Mouse (Mus musculus) intestine, embryonic 14.5 days (tissue): Measurements from ENCODE around the gene Dusp11. TPM values are rescaled to one million over a fixed set of nuclear protein-coding genes. Genes with fewer than 3 reads are reported as not detected.
"Not testable (repeated sequence)": the region's sequence is repeated elsewhere in the genome, so short reads cannot be mapped to it uniquely, and the experiment has no call there.

Experiments
- ATAC-seq: fragments of 200-750 bp; cut with Nextera tagmentation; replicated peaks from 2 replicates; pipeline ENCODE4 v1.8.0; 2017; ENCODE audit warnings: low read depth, moderate number of reproducible peaks, moderate TSS enrichment, moderate library complexity; ENCODE audit not compliant: low FRiP score, low TSS enrichment
- DNase-seq: peaks from one replicate; pipeline ENCODE4 v3.0.0-alpha.2; 2018; ENCODE audit warnings: low spot score
- H3K27ac ChIP-seq: fragments of 300-500 bp; sonication (generic); 2 replicates; pipeline ENCODE4 v1.5.1; 2014; ENCODE audit warnings: low read depth, mild to moderate bottlenecking, control low read depth
- H3K27me3 ChIP-seq: fragments of 300-500 bp; sonication (generic); replicated peaks from 2 replicates; pipeline ENCODE4 v1.6.1; 2014; ENCODE audit warnings: low read length, control low read depth; ENCODE audit not compliant: control insufficient read depth, insufficient read depth
- H3K36me3 ChIP-seq: fragments of 300-500 bp; sonication (generic); 2 replicates; pipeline ENCODE4 v1.6.1; 2014; ENCODE audit warnings: low read length, control low read depth; ENCODE audit not compliant: control insufficient read depth, insufficient read depth
- H3K4me1 ChIP-seq: fragments of 300-500 bp; sonication (generic); replicated peaks from 2 replicates; pipeline ENCODE4 v1.6.1; 2014; ENCODE audit warnings: low read length, control low read depth, mixed read lengths; ENCODE audit not compliant: control insufficient read depth, insufficient read depth
- H3K4me2 ChIP-seq: fragments of 300-500 bp; sonication (generic); 2 replicates; pipeline ENCODE4 v1.6.1; 2014; ENCODE audit warnings: low read length
- H3K4me3 ChIP-seq: fragments of 300-500 bp; sonication (generic); 2 replicates; pipeline ENCODE4 v1.5.1; 2014; ENCODE audit warnings: low read depth, low read length, control low read depth, mixed read lengths
- H3K9ac ChIP-seq: fragments of 300-500 bp; sonication (generic); 2 replicates; pipeline ENCODE4 v1.6.1; 2014; ENCODE audit warnings: mild to moderate bottlenecking, low read length
- H3K9me3 ChIP-seq: fragments of 300-500 bp; sonication (generic); 2 replicates; pipeline ENCODE4 v1.6.1; 2016; ENCODE audit warnings: low read length, control low read depth; ENCODE audit not compliant: control insufficient read depth
- WGBS: fragments of 180-500 bp; shearing (Covaris S2); extraction: QIAGEN DNeasy Blood & Tissue Kit; methylation state at CpG from one replicate; pipeline ENCODE4 v1.1.7; 2014; 5-methylcytosine and 5-hydroxymethylcytosine counted together
- polyA plus RNA-seq: library from polyadenylated mRNA; unstranded; fragments of >200 nt; fragmentation: Nextera tagmentation; extraction: Ambion mirVana; gene quantifications from 2 replicates; pipeline ENCODE4 v1.2.1, GENCODE M21; 2014

The Dusp11 gene
- polyA plus RNA-seq, 1 experiment from 2014 or later: 42.5 TPM

- H3K4me3 ChIP-seq: no peak overlapping the region
- H3K9ac ChIP-seq: no peak overlapping the region
- DNase-seq (no peak), ATAC-seq (no peak)
- no peak overlapping the region for H3K27ac ChIP-seq
- 0 out of 2 replicates have a peak, but pooled peaks cover 3% of the 10 kb centered on the region for H3K4me1 ChIP-seq
- H3K36me3 ChIP-seq: no peaks in the 10 kb centered on the region
- no peaks in the 10 kb centered on the region for H3K27me3 ChIP-seq
- 76% methylated on average over 5 of the region's 5 CpGs for WGBS
- H3K4me2 ChIP-seq: no peak overlapping the region
- no peaks in the 10 kb centered on the region for H3K9me3 ChIP-seq
Observed at GRCm38 (mm10) chr6:85976242-85976641, 14.8 kb upstream of the Dusp11 start.

GRCm38 (mm10) chr6:85975761-85976160 lies 14.3 kb upstream of the Dusp11 start:
- Histone ChIP-seq H3K9ac (no peak overlapping the region), H3K4me1 (0 out of 2 replicates have a peak, but pooled peaks cover 3% of the 10 kb centered on the region), H3K9me3 (no peaks in the 10 kb centered on the region), H3K27ac (no peak overlapping the region), H3K4me3 (no peak overlapping the region), H3K27me3 (no peaks in the 10 kb centered on the region), H3K4me2 (no peak overlapping the region), H3K36me3 (no peaks in the 10 kb centered on the region)
- ATAC-seq (no peak), DNase-seq (no peak)
- 83% methylated on average over 1 of the region's 1 CpGs for WGBS

DNA sequence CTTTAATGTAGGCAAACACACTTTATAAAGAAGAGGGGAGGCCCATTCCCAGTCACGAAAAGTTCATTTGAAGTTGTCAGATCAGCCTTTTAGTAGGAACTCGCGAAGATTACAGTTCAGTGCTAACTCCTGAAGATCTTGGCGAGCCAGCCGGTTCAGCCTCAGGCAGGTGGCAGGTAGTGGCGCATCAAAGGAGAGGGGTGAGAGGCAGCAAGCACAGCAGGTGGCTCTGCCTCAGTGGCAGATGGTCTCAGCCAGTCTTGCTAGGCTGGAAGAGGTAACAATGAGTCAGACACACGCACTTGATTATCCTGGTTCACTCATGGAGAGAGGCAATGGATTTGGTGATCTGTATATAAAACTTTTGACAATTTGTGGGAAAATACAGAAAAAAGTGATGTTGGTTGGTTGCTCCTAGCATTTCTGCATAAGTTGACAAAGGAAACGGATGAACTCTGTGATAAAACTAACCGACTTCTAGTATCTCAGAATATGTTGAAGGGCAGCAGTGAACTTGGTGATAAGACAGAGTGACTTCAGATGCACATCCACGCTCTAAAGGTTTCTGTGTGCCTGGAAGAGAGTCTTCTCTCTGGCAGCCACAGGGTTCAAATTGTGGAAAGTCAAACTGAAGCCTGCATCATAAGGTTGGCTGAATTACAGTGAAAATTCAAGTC lies 13.6 kb upstream of the Dusp11 start:
- no peak overlapping the region for H3K4me3 ChIP-seq
- DNase-seq: no peak
- WGBS: 49% methylated on average over 10 of the region's 10 CpGs
- H3K9me3 ChIP-seq: no peaks in the 10 kb centered on the region
- H3K27me3 ChIP-seq: no peaks in the 10 kb centered on the region
- no peak for ATAC-seq
- H3K9ac ChIP-seq: no peak overlapping the region
- H3K4me1 ChIP-seq: 0 out of 2 replicates have a peak, but pooled peaks cover 3% of the 10 kb centered on the region
- H3K4me2 ChIP-seq: no peak overlapping the region
- H3K27ac ChIP-seq: no peak overlapping the region
- no peaks in the 10 kb centered on the region for H3K36me3 ChIP-seq

- Histone ChIP-seq H3K4me1 (0 out of 2 replicates have a peak, but pooled peaks cover 3% of the 10 kb centered on the region), H3K4me3 (no peak overlapping the region), H3K27ac (0 out of 2 replicates have a peak overlapping the region, but pooled peaks have one; percentile 19), H3K9me3 (no peaks in the 10 kb centered on the region), H3K9ac (no peak overlapping the region), H3K27me3 (no peaks in the 10 kb centered on the region), H3K4me2 (no peak overlapping the region), H3K36me3 (no peaks in the 10 kb centered on the region)
- ATAC-seq (no peak), DNase-seq (no peak)
- 61% methylated on average over 3 of the region's 3 CpGs for WGBS
Observed at GRCm38 (mm10) chr6:85973336-85973735, 11.9 kb upstream of the Dusp11 start.

DNA sequence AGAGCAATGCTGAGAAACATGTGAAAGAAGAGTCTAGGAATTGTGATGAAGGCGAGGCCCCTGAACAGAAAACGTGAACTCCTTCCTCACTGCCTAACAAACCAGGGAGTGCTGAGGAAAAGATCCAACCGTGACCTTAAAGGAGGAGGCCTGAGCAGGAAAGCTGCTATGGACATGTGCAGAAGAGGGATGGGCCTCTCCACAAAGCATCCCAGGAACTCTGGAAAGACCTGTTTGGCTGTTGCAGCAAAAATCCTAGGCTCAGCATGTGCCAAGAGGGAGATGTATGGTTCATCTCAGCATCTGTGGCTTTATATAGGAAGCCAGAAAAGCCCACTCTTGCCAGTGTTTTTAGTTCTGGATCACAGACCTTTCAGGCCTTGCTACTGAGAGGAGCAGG lies 11.2 kb upstream of the Dusp11 start:
- H3K36me3 ChIP-seq: no peaks in the 10 kb centered on the region
- DNase-seq (no peak), ATAC-seq (no peak)
- H3K9ac ChIP-seq: no peak overlapping the region
- WGBS: 54% methylated on average over 3 of the region's 3 CpGs
- 0 out of 2 replicates have a peak, but pooled peaks cover 3% of the 10 kb centered on the region for H3K4me1 ChIP-seq
- 0 out of 2 replicates have a peak overlapping the region, but pooled peaks have one; percentile 19 for H3K27ac ChIP-seq
- H3K4me3 ChIP-seq: no peak overlapping the region
- no peaks in the 10 kb centered on the region for H3K27me3 ChIP-seq
- no peak overlapping the region for H3K4me2 ChIP-seq
- no peaks in the 10 kb centered on the region for H3K9me3 ChIP-seq

GRCm38 (mm10) chr6:85969889-85970288 lies 8.4 kb upstream of the Dusp11 start:
- H3K4me3 ChIP-seq: no peak overlapping the region
- no peak for DNase-seq
- 72% methylated on average over 2 of the region's 2 CpGs for WGBS

DNA sequence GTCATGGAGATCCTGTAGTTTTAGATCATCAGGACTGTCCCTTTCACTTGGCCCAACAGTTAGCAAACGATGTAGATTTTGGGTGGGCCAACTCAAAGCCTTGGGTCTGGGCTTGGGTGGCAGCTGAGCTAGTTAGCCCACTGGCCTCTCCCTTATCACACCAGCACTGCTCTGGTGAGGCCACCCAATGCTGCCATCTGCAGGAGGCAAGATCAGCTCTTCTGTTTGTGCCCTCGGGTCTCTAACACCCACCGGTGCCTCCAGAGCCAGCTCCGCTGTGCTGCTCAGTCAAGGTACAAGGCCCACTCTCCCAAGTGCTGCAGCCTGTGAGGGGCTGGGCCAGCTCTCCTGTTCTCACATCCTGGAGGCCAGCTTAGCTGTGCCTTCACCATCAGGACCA lies 5.2 kb upstream of the Dusp11 start:
- H3K9me3 ChIP-seq: no peaks in the 10 kb centered on the region
- WGBS: 81% methylated on average over 4 of the region's 4 CpGs

More at GRCm38 (mm10) chr6:85969889-85970288, 8.4 kb upstream of the Dusp11 start:
- ATAC-seq: no peak
- Histone ChIP-seq H3K9me3 (no peaks in the 10 kb centered on the region), H3K9ac (no peak overlapping the region), H3K4me1 (0 out of 2 replicates have a peak, but pooled peaks cover 3% of the 10 kb centered on the region), H3K36me3 (no peaks in the 10 kb centered on the region), H3K4me2 (no peak overlapping the region), H3K27ac (no peak overlapping the region), H3K27me3 (no peaks in the 10 kb centered on the region)

GRCm38 (mm10) chr6:85966081-85966480 lies 4.6 kb upstream of the Dusp11 start:
- not testable (repeated sequence) for H3K4me2 ChIP-seq, H3K4me1 ChIP-seq, H3K9ac ChIP-seq, H3K9me3 ChIP-seq, H3K27ac ChIP-seq, H3K36me3 ChIP-seq, H3K4me3 ChIP-seq, H3K27me3 ChIP-seq, DNase-seq, ATAC-seq
- 27% methylated on average over 4 of the region's 6 CpGs for WGBS

More for the DNA sequence above, 5.2 kb upstream of the Dusp11 start:
- Histone ChIP-seq H3K4me3 (no peak overlapping the region), H3K9ac (no peak overlapping the region), H3K4me2 (no peak overlapping the region), H3K36me3 (no peaks in the 10 kb centered on the region), H3K27me3 (no peaks in the 10 kb centered on the region), H3K27ac (no peak overlapping the region), H3K4me1 (no peaks in the 10 kb centered on the region)
- no peak for DNase-seq
- ATAC-seq: no peak

GRCm38 (mm10) chr6:85957581-85957980 lies 3.9 kb downstream of the Dusp11 start:
- Histone ChIP-seq H3K36me3 (peaks cover 61% of the 10 kb centered on the region), H3K9me3 (no peaks in the 10 kb centered on the region), H3K27ac (no peak overlapping the region), H3K4me3 (no peak overlapping the region), H3K4me1 (peaks cover 5% of the 10 kb centered on the region; the same call in 1 of the 2 replicates), H3K27me3 (no peaks in the 10 kb centered on the region), H3K4me2 (no peak overlapping the region), H3K9ac (no peak overlapping the region)
- DNase-seq (no peak), ATAC-seq (no peak)
- 84% methylated on average over 3 of the region's 3 CpGs for WGBS
